Mouse (Mus musculus) small intestine, adult 2 months (tissue): ENCODE measurements around the gene Ptgfrn. TPM values are rescaled to one million over a fixed set of nuclear protein-coding genes. Genes with fewer than 3 reads are reported as not detected.

Experiments
- H3K27ac ChIP-seq: fragments of 200-500 bp; 2 replicates; pipeline ENCODE4 v1.5.1; 2012; ENCODE audit warnings: low read depth, low read length, control low read depth, inconsistent platforms; ENCODE audit not compliant: insufficient read depth
- H3K27me3 ChIP-seq: fragments of 200-500 bp; 2 replicates; pipeline ENCODE4 v1.6.1; 2012; ENCODE audit warnings: mild to moderate bottlenecking, moderate library complexity, low read length, inconsistent platforms; ENCODE audit not compliant: control insufficient read depth, insufficient read depth
- H3K36me3 ChIP-seq: fragments of 200-500 bp; 2 replicates; pipeline ENCODE4 v1.6.1; 2012; ENCODE audit warnings: mild to moderate bottlenecking, low read length, control low read depth, inconsistent platforms; ENCODE audit not compliant: control insufficient read depth, insufficient read depth
- H3K4me1 ChIP-seq: fragments of 200-500 bp; 2 replicates; pipeline ENCODE4 v1.6.1; 2012; ENCODE audit warnings: low read length, inconsistent platforms, mixed read lengths; ENCODE audit not compliant: control insufficient read depth, insufficient read depth, insufficient read length
- H3K4me3 ChIP-seq: fragments of 200-500 bp; 2 replicates; pipeline ENCODE4 v1.5.1; 2012; ENCODE audit warnings: low read depth, mild to moderate bottlenecking, control low read depth, inconsistent platforms, low read length, moderate library complexity
- CTCF ChIP-seq: fragments of 200-500 bp; IDR thresholded peaks from 2 replicates; pipeline ENCODE4 v1.5.1; 2012; ENCODE audit warnings: low read depth, mild to moderate bottlenecking, control low read depth, inconsistent platforms, low read length, moderate library complexity, mixed read lengths; ENCODE audit not compliant: insufficient replicate concordance, insufficient read length; ENCODE audit errors: extremely low read depth
- POLR2A ChIP-seq: fragments of 200-500 bp; IDR thresholded peaks from 2 replicates; pipeline ENCODE4 v1.6.1; 2012; ENCODE audit warnings: low read depth, mild to moderate bottlenecking, control low read depth, inconsistent platforms, low read length, moderate library complexity
- WGBS: fragments of 180-500 bp; shearing (Covaris S2); methylation state at CpG from one replicate; pipeline ENCODE4 v1.1.7; 2018; 5-methylcytosine and 5-hydroxymethylcytosine counted together
- polyA plus RNA-seq: library from polyadenylated mRNA; depleted of rRNA; stranded (reverse); fragments of >200 nt; gene quantifications from 2 replicates; pipeline ENCODE4 v1.2.3, GENCODE M21; 2012

Ptgfrn gene
- polyA plus RNA-seq, 1 experiment, result 26.2 TPM

GRCm38 (mm10) chr3:101143465-101143864 lies 33.4 kb upstream of the Ptgfrn start:
- Histone ChIP-seq H3K36me3 (no peaks in the 10 kb centered on the region), H3K27ac (no peak overlapping the region), H3K27me3 (no peaks in the 10 kb centered on the region), H3K4me3 (no peak overlapping the region), H3K4me1 (peaks cover 6% of the 10 kb centered on the region)
- TF ChIP-seq POLR2A, result no peak
- TF ChIP-seq CTCF, result no peak
- WGBS, result 69% methylated on average over 7 of the region's 7 CpGs

DNA sequence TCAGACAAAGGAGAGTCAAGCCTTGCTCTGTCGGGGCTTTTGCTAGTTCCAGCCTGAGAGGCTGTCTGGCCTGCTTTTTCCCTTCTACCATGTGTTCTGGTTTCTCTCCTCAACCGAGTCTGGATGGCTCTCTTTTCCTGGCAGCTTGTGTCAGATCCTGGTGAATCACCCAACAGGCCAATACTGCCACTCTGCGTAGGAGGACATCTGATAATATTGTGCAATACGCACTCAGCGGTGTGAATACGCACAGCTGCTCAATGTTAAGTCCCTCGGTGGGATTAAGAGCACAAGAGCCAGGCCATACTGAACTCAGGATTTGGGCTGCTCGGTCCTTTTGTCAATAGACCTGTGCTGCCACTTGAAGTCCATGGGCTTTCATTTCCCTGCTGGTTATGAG lies 31.8 kb upstream of the Ptgfrn start:
- H3K4me1 ChIP-seq, result peaks cover 6% of the 10 kb centered on the region
- TF ChIP-seq CTCF (no peak), POLR2A (no peak)
- no peaks in the 10 kb centered on the region for H3K27me3 ChIP-seq
- H3K27ac ChIP-seq, result no peak overlapping the region
- 66% methylated on average over 8 of the region's 8 CpGs for WGBS
- no peaks in the 10 kb centered on the region for H3K36me3 ChIP-seq
- H3K4me3 ChIP-seq, result no peak overlapping the region

GRCm38 (mm10) chr3:101139958-101140357 lies 29.9 kb upstream of the Ptgfrn start:
- H3K36me3 ChIP-seq, result no peaks in the 10 kb centered on the region
- TF ChIP-seq CTCF (no peak), POLR2A (no peak)
- no peaks in the 10 kb centered on the region for H3K27me3 ChIP-seq
- H3K27ac ChIP-seq, result no peak overlapping the region
- 78% methylated on average over 7 of the region's 7 CpGs for WGBS
- H3K4me3 ChIP-seq, result no peak overlapping the region
- H3K4me1 ChIP-seq, result peaks cover 6% of the 10 kb centered on the region

DNA sequence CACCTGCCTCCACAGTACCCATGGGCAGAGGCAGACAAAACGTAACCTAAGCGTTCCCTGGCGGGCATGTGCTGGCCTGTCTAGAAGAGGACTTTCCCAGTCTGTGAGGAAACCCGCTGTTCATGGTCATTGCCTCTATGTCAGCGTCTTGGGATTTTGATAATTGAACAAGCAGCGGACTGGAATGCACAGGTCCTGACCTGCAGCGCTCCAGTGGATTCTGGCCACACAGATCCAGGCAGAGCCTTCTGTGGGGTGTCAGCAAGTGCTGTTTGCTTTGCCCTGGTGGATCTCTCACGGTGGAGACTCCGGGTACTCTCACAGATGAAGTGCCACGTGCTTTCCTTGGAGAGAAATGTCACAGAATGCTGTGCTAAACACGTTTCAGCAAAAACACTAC lies 26.4 kb upstream of the Ptgfrn start:
- TF ChIP-seq CTCF (no peak), POLR2A (no peak)
- H3K4me1 ChIP-seq, result no peaks in the 10 kb centered on the region
- no peaks in the 10 kb centered on the region for H3K36me3 ChIP-seq
- no peaks in the 10 kb centered on the region for H3K27me3 ChIP-seq
- H3K27ac ChIP-seq, result no peak overlapping the region
- H3K4me3 ChIP-seq, result no peak overlapping the region
- 48% methylated on average over 11 of the region's 11 CpGs for WGBS

DNA sequence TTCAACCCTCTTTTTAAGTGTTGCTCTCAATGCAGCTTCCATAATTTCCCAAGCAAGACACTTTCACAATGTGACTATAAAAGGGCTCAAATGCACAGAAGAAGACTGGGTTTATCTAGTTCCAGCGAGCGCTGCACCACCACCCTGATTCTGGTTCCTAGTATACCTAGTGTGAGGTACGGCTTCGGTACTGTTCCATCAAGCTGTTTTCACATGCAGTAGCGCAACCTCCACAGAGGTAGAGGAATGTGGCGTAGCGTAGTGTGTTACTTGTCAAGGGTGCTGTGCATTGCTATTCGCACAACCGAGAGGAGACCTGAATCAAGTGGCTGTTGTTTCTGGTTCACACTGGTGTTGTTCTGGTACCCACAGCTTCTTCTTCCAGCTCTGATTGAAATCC lies 24.8 kb upstream of the Ptgfrn start:
- no peaks in the 10 kb centered on the region; the same call in 1 of the 2 replicates for H3K4me1 ChIP-seq
- no peaks in the 10 kb centered on the region for H3K27me3 ChIP-seq
- WGBS, result 97% methylated on average over 9 of the region's 9 CpGs
- TF ChIP-seq CTCF, result no peak
- TF ChIP-seq POLR2A, result no peak
- no peaks in the 10 kb centered on the region for H3K36me3 ChIP-seq
- no peak overlapping the region for H3K27ac ChIP-seq
- no peak overlapping the region for H3K4me3 ChIP-seq

GRCm38 (mm10) chr3:101132981-101133380 lies 22.9 kb upstream of the Ptgfrn start:
- WGBS, result 93% methylated on average over 6 of the region's 6 CpGs
- no peaks in the 10 kb centered on the region for H3K36me3 ChIP-seq
- no peak for TF ChIP-seq CTCF
- no peak for TF ChIP-seq POLR2A
- H3K4me3 ChIP-seq, result no peak overlapping the region
- no peak overlapping the region for H3K27ac ChIP-seq
- H3K27me3 ChIP-seq, result no peaks in the 10 kb centered on the region
- no peaks in the 10 kb centered on the region; the same call in 1 of the 2 replicates for H3K4me1 ChIP-seq

DNA sequence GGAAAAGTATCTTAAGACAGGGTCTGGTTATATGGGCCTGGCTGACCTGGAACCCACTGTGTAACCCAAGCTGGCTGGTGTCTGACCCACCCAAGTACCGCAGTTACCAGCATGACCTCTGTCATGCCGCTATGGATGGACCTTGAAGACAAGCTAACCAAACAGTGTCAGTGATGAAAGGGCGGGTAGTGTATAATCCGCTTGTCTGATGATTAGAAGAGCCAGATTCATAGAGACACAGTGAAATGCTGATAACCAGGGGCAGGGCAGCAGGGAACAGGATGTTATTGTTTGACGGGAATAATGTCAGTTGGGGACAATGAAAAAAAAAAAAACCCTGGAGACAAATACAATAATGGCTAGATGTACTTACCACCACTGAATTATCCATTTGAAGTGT lies 21.7 kb upstream of the Ptgfrn start:
- no peaks in the 10 kb centered on the region; the same call in 1 of the 2 replicates for H3K4me1 ChIP-seq
- TF ChIP-seq POLR2A (no peak), CTCF (no peak)
- WGBS, result 39% methylated on average over 5 of the region's 5 CpGs

GRCm38 (mm10) chr3:101130526-101130925 lies 20.4 kb upstream of the Ptgfrn start:
- TF ChIP-seq POLR2A (no peak), CTCF (no peak)
- H3K4me3 ChIP-seq, result no peak overlapping the region
- no peaks in the 10 kb centered on the region for H3K36me3 ChIP-seq
- H3K27me3 ChIP-seq, result no peaks in the 10 kb centered on the region
- no peaks in the 10 kb centered on the region; the same call in 1 of the 2 replicates for H3K4me1 ChIP-seq
- no peak overlapping the region for H3K27ac ChIP-seq
- WGBS, result 3% methylated on average over 11 of the region's 11 CpGs

More for the DNA sequence above, 21.7 kb upstream of the Ptgfrn start:
- H3K27me3 ChIP-seq, result no peaks in the 10 kb centered on the region
- H3K27ac ChIP-seq, result no peak overlapping the region
- no peaks in the 10 kb centered on the region for H3K36me3 ChIP-seq
- no peak overlapping the region for H3K4me3 ChIP-seq
